Mouse (Mus musculus): ENCODE results near the gene Cox8a. TPM values are rescaled to one million over a fixed set of nuclear protein-coding genes. Genes with fewer than 3 reads are reported as not detected.

Cox8a gene
- polyA plus RNA-seq, 1 experiment from 2014 or later, result 1,073 TPM

Other genes with a start within 250 kb of the Cox8a start
- gene Ppp1r14b, start 242.6 kb downstream of the Cox8a start, polyA plus RNA-seq (2014; fragmentation: Nextera tagmentation; extraction: Ambion mirVana), result 277 and 302 TPM in 2 replicates
- 31.4 and 36.8 TPM in 2 replicates for gene Plcb3, start 241.1 kb downstream of the Cox8a start, polyA plus RNA-seq (2014; fragmentation: Nextera tagmentation; extraction: Ambion mirVana)
- 72.4 and 81.0 TPM in 2 replicates for gene Fkbp2, start 237.1 kb downstream of the Cox8a start, polyA plus RNA-seq (2014; fragmentation: Nextera tagmentation; extraction: Ambion mirVana)
- 41.0 and 43.9 TPM in 2 replicates for gene Vegfb, start 230.0 kb downstream of the Cox8a start, polyA plus RNA-seq (2014; fragmentation: Nextera tagmentation; extraction: Ambion mirVana)
- 21.7 and 22.1 TPM in 2 replicates for gene Dnajc4, start 225.0 kb downstream of the Cox8a start, polyA plus RNA-seq (2014; fragmentation: Nextera tagmentation; extraction: Ambion mirVana)
- gene Nudt22, start 221.5 kb downstream of the Cox8a start, polyA plus RNA-seq (2014; fragmentation: Nextera tagmentation; extraction: Ambion mirVana), result 21.9 and 22.9 TPM in 2 replicates
- gene Trpt1, start 221.5 kb downstream of the Cox8a start, polyA plus RNA-seq (2014; fragmentation: Nextera tagmentation; extraction: Ambion mirVana), result 10.1 and 13.4 TPM in 2 replicates
- gene Fermt3, start 198.1 kb downstream of the Cox8a start, polyA plus RNA-seq (2014; fragmentation: Nextera tagmentation; extraction: Ambion mirVana), result 10.4 and 10.8 TPM in 2 replicates
- gene Stip1, start 177.6 kb downstream of the Cox8a start, polyA plus RNA-seq (2014; fragmentation: Nextera tagmentation; extraction: Ambion mirVana), result 216 and 228 TPM in 2 replicates
- 27.1 and 30.3 TPM in 2 replicates for gene Macrod1, start 160.8 kb downstream of the Cox8a start, polyA plus RNA-seq (2014; fragmentation: Nextera tagmentation; extraction: Ambion mirVana)
- 10.4 and 10.5 TPM in 2 replicates for gene Flrt1, start 111.9 kb downstream of the Cox8a start, polyA plus RNA-seq (2014; fragmentation: Nextera tagmentation; extraction: Ambion mirVana)
- 172 and 199 TPM in 2 replicates for gene Otub1, start 11.3 kb downstream of the Cox8a start, polyA plus RNA-seq (2014; fragmentation: Nextera tagmentation; extraction: Ambion mirVana)
- gene Naa40, start 23.6 kb upstream of the Cox8a start, polyA plus RNA-seq (2014; fragmentation: Nextera tagmentation; extraction: Ambion mirVana), result 47.8 and 48.4 TPM in 2 replicates
- gene Rcor2, start 49.7 kb upstream of the Cox8a start, polyA plus RNA-seq (2014; fragmentation: Nextera tagmentation; extraction: Ambion mirVana), result 10.8 and 11.7 TPM in 2 replicates
- gene Mark2, start 124.2 kb upstream of the Cox8a start, polyA plus RNA-seq (2014; fragmentation: Nextera tagmentation; extraction: Ambion mirVana), result 42.0 and 42.1 TPM in 2 replicates
- 18.8 and 23.5 TPM in 2 replicates for gene Spindoc, start 165.4 kb upstream of the Cox8a start, polyA plus RNA-seq (2014; fragmentation: Nextera tagmentation; extraction: Ambion mirVana)
- gene 2700081O15Rik, start 200.0 kb upstream of the Cox8a start, polyA plus RNA-seq (2014; fragmentation: Nextera tagmentation; extraction: Ambion mirVana), result 10.3 and 11.2 TPM in 2 replicates